ENCODE assay signal across 19 mouse cellular contexts in the genomic region with DNA sequence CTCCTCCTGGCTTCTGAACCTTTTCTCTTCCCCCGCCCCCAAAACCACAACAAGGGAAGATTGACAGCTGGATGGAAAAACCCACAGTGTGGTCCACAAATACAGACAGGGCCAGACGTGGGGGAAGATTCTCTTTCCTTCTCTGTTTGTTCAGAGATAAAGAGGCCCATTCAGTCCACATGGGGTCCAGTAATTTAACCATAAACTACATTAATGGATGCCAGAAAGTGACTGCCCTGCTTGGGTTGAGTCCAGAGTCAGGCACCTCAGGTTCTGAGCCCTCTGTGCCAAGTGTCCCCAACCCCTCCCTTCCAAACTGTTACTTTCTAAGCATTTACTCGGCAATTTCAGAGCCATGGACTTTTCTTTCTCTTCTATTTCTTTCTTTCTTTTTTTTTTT.
"Had no signal": no experiment of that assay in that cellular context is flagged by ENCODE, and none has a peak within 500 bp of the region (broad histone marks: within the 10 kb centered on the region; RNA-seq: fewer than 3 reads in every experiment).

No protein-coding gene starts in this region.

- H3K9ac ChIP-seq: hindbrain, embryonic 15.5 days; limb, embryonic 13.5 days; liver, embryonic 13.5 days; midbrain, embryonic 12.5 days; midbrain, embryonic 15.5 days; neural tube, embryonic 13.5 days; stomach, embryonic 15.5 days had no signal

- DNase-seq: layer of hippocampus, adult 9-11 months; liver, embryonic 13.5 days; lung, adult 2 months; lung, postnatal 14 days; lung, postnatal 4 days; retina, postnatal 1 day; right cerebral cortex, postnatal 25 days; spleen, adult 18-20 months; thymus, postnatal 25 days had no signal

- H3K9me3 ChIP-seq: hindbrain, embryonic 15.5 days; limb, embryonic 10.5 days; limb, embryonic 13.5 days; liver, embryonic 13.5 days; midbrain, embryonic 12.5 days; midbrain, embryonic 15.5 days; neural tube, embryonic 13.5 days; stomach, embryonic 15.5 days had no signal

- H3K27me3 ChIP-seq: liver, embryonic 13.5 days; midbrain, embryonic 15.5 days; neural tube, embryonic 13.5 days; stomach, embryonic 15.5 days had no signal

- H3K4me2 ChIP-seq: hindbrain, embryonic 15.5 days; limb, embryonic 13.5 days; liver, embryonic 13.5 days; midbrain, embryonic 12.5 days; midbrain, embryonic 15.5 days; neural tube, embryonic 13.5 days; stomach, embryonic 15.5 days had no signal

- H3K27ac ChIP-seq: hindbrain, embryonic 15.5 days; layer of hippocampus, adult 2 months; limb, embryonic 10.5 days; limb, embryonic 13.5 days; midbrain, embryonic 12.5 days; midbrain, embryonic 15.5 days; neural tube, embryonic 13.5 days; stomach, embryonic 15.5 days had no signal

- ATAC-seq: intestine, postnatal 0 days; midbrain, embryonic 15.5 days had no signal

- H3K4me3 ChIP-seq: hindbrain, embryonic 15.5 days; layer of hippocampus, adult 2 months; limb, embryonic 10.5 days; limb, embryonic 13.5 days; liver, embryonic 13.5 days; midbrain, embryonic 12.5 days; midbrain, embryonic 15.5 days; myocyte; neural tube, embryonic 13.5 days; stomach, embryonic 15.5 days had no signal

- H3K36me3 ChIP-seq: hindbrain, embryonic 15.5 days; limb, embryonic 10.5 days; limb, embryonic 13.5 days; liver, embryonic 13.5 days; midbrain, embryonic 12.5 days; midbrain, embryonic 15.5 days; neural tube, embryonic 13.5 days; stomach, embryonic 15.5 days had no signal

- H3K4me1 ChIP-seq: limb, embryonic 10.5 days; midbrain, embryonic 12.5 days; neural tube, embryonic 13.5 days; stomach, embryonic 15.5 days had no signal
